Mouse (Mus musculus): ENCODE measurements around the gene Crtc1.

Gene Crtc1

GRCm38 (mm10) chr8:70439055-70439847, at the start of gene Crtc1:
TSS of gene Crtc1 (minus strand) at chr8:70439579.
- in situ Hi-C loops (cut with MboI; ENCODE audit: unreplicated experiment in 2 of 2): no loop called here

GRCm38 (mm10) chr8:70488931-70489470, 49.6 kb upstream of the Crtc1 start:
- in situ Hi-C loops (cut with MboI; ENCODE audit: unreplicated experiment in 2 of 2): no loop called here

GRCm38 (mm10) chr8:70487993-70488796, 48.8 kb upstream of the Crtc1 start:
- in situ Hi-C loops (cut with MboI; ENCODE audit: unreplicated experiment in 2 of 2): no loop called here

- in situ Hi-C loops (cut with MboI; ENCODE audit: unreplicated experiment in 2 of 2): no loop called here
Measured at GRCm38 (mm10) chr8:70486941-70487520, 47.7 kb upstream of the Crtc1 start, which contains the start of gene Tmem59l. TSS of gene Tmem59l (minus strand) at chr8:70487358.

- in situ Hi-C loops (cut with MboI; ENCODE audit: unreplicated experiment in 2 of 2): no loop called here
Measured at GRCm38 (mm10) chr8:70486191-70486681, 46.9 kb upstream of the Crtc1 start.

- in situ Hi-C loops (cut with MboI; ENCODE audit: unreplicated experiment in 2 of 2): no loop called here
Measured at GRCm38 (mm10) chr8:70482943-70483342, 43.6 kb upstream of the Crtc1 start.

- in situ Hi-C loops (cut with MboI; ENCODE audit: unreplicated experiment in 2 of 2): no loop called here
Measured at GRCm38 (mm10) chr8:70481908-70482307, 42.5 kb upstream of the Crtc1 start.

- in situ Hi-C loops (cut with MboI; ENCODE audit: unreplicated experiment in 2 of 2): no loop called here
Measured at GRCm38 (mm10) chr8:70477269-70477982, 38.0 kb upstream of the Crtc1 start.

- in situ Hi-C loops (cut with MboI; ENCODE audit: unreplicated experiment in 2 of 2): no loop called here
Measured at GRCm38 (mm10) chr8:70476333-70477268, 37.2 kb upstream of the Crtc1 start, which contains the start of gene Klhl26. TSS of gene Klhl26 (minus strand) at chr8:70476968.

- in situ Hi-C loops (cut with MboI; ENCODE audit: unreplicated experiment in 2 of 2): no loop called here
Measured at GRCm38 (mm10) chr8:70471856-70472255, 32.5 kb upstream of the Crtc1 start.

- in situ Hi-C loops (cut with MboI; ENCODE audit: unreplicated experiment in 2 of 2): no loop called here
Measured at GRCm38 (mm10) chr8:70469938-70470337, 30.6 kb upstream of the Crtc1 start.

GRCm38 (mm10) chr8:70469295-70469916, 30.0 kb upstream of the Crtc1 start:
- in situ Hi-C loops (cut with MboI; ENCODE audit: unreplicated experiment in 2 of 2): no loop called here

GRCm38 (mm10) chr8:70468733-70469132, 29.4 kb upstream of the Crtc1 start:
- in situ Hi-C loops (cut with MboI; ENCODE audit: unreplicated experiment in 2 of 2): no loop called here

- in situ Hi-C loops (cut with MboI; ENCODE audit: unreplicated experiment in 2 of 2): no loop called here
Measured at GRCm38 (mm10) chr8:70467907-70468306, 28.5 kb upstream of the Crtc1 start.

- in situ Hi-C loops (cut with MboI; ENCODE audit: unreplicated experiment in 2 of 2): no loop called here
Measured at GRCm38 (mm10) chr8:70467229-70467725, 27.9 kb upstream of the Crtc1 start.

GRCm38 (mm10) chr8:70466771-70467170, 27.4 kb upstream of the Crtc1 start:
- in situ Hi-C loops (cut with MboI; ENCODE audit: unreplicated experiment in 2 of 2): no loop called here

- in situ Hi-C loops (cut with MboI; ENCODE audit: unreplicated experiment in 2 of 2): no loop called here
Measured at GRCm38 (mm10) chr8:70466305-70466704, 26.9 kb upstream of the Crtc1 start.

- in situ Hi-C loops (cut with MboI; ENCODE audit: unreplicated experiment in 2 of 2): no loop called here
Measured at GRCm38 (mm10) chr8:70465701-70466100, 26.3 kb upstream of the Crtc1 start.
